Mouse (Mus musculus) forebrain, embryonic 16.5 days (tissue): ENCODE data around the gene Glra1. TPM values are rescaled to one million over a fixed set of nuclear protein-coding genes. Genes with fewer than 3 reads are reported as not detected.

Source experiments
- ATAC-seq: fragments of 200-750 bp; cut with Nextera tagmentation; 2 replicates; pipeline ENCODE4 v1.8.0; 2017; ENCODE audit warnings: mild to moderate bottlenecking, moderate library complexity
- H3K27ac ChIP-seq: fragments of 300-500 bp; sonication (generic); 2 replicates; pipeline ENCODE4 v1.5.1; 2014; ENCODE audit warnings: low read length, control low read depth
- H3K27me3 ChIP-seq: fragments of 300-500 bp; sonication (generic); replicated peaks from 2 replicates; pipeline ENCODE4 v1.6.1; 2014; ENCODE audit warnings: low read length; ENCODE audit not compliant: control insufficient read depth, insufficient read depth
- H3K36me3 ChIP-seq: fragments of 300-500 bp; sonication (generic); 2 replicates; pipeline ENCODE4 v1.6.1; 2014; ENCODE audit not compliant: control insufficient read depth, insufficient read depth
- H3K4me1 ChIP-seq: fragments of 300-500 bp; sonication (generic); replicated peaks from 2 replicates; pipeline ENCODE4 v1.6.1; 2014; ENCODE audit warnings: low read length; ENCODE audit not compliant: control insufficient read depth, insufficient read depth
- H3K4me2 ChIP-seq: fragments of 300-500 bp; sonication (generic); 2 replicates; pipeline ENCODE4 v1.6.1; 2014; ENCODE audit warnings: mild to moderate bottlenecking, low read length, control low read depth
- H3K4me3 ChIP-seq: fragments of 300-500 bp; sonication (generic); replicated peaks from 2 replicates; pipeline ENCODE4 v1.5.1; 2014; ENCODE audit warnings: mild to moderate bottlenecking, low read length, control low read depth
- H3K9ac ChIP-seq: fragments of 300-500 bp; sonication (generic); replicated peaks from 2 replicates; pipeline ENCODE4 v1.6.1; 2014; ENCODE audit warnings: low read depth, low read length, control low read depth
- H3K9me3 ChIP-seq: fragments of 300-500 bp; sonication (generic); 2 replicates; pipeline ENCODE4 v1.6.1; 2016; ENCODE audit warnings: low read length; ENCODE audit not compliant: control insufficient read depth
- WGBS: fragments of 180-500 bp; shearing (Covaris S2); extraction: QIAGEN DNeasy Blood & Tissue Kit; methylation state at CpG from one replicate; pipeline ENCODE4 v1.1.7; 2014; 5-methylcytosine and 5-hydroxymethylcytosine counted together
- microRNA-seq: library from miRNA; unstranded; fragments of <30 nt; microRNA quantifications from one replicate; pipeline ENCODE4, GENCODE M21; 2017
- polyA plus RNA-seq: library from polyadenylated mRNA; unstranded; fragments of >200 nt; fragmentation: Nextera tagmentation; extraction: Ambion mirVana; gene quantifications from 2 replicates; pipeline ENCODE4 v1.2.1, GENCODE M21; 2015

The Glra1 gene
- polyA plus RNA-seq, 1 experiment from 2014 or later = 0.15 TPM

DNA sequence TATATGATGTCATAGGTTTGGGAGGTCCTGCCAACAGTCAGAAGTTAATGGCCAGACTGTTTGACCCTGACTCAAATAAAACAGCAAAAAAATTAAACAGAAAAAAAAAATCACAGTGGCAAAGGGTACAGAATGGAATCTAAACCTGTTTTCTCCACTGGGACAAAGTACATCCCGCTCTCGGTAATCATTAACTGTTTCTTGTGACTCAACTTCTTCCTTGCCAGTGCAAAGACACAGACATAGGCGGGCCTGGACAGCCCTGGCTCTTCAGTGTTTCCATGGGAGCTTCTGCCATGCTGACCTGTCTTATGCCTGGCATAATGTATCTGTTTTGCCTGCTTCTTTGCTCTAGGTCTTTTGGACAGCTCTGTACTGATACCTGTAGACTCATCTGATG lies 142.8 kb downstream of the Glra1 start:
- Histone ChIP-seq H3K27ac (no peak overlapping the region), H3K9me3 (no peaks in the 10 kb centered on the region), H3K4me3 (no peak overlapping the region), H3K4me2 (no peak overlapping the region), H3K4me1 (peaks cover 14% of the 10 kb centered on the region), H3K27me3 (no peaks in the 10 kb centered on the region), H3K9ac (no peak overlapping the region), H3K36me3 (no peaks in the 10 kb centered on the region)
- no peak for ATAC-seq
- 93% methylated on average over 3 of the region's 3 CpGs for WGBS

DNA sequence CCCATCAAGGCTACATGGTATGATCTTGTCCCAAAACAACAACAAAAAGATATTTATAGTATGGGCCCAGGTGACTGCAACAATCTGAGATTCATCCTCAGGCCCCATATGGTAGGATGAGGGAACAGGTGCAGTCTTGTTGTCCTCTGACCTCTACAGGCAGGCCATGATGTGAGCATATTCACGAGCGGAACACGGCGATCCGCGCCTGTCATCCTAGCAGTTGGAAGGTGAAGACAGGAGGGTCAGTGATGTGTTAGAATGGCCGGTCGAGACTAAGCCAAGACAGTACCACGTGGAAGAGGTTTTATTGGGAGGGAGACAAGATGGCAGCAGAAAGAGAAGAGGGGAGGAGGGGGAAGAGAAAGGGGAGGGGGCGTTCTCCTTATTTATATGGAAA lies 143.3 kb downstream of the Glra1 start:
- Histone ChIP-seq H3K4me2 (no peak overlapping the region), H3K27ac (no peak overlapping the region), H3K4me1 (peaks cover 18% of the 10 kb centered on the region), H3K9ac (no peak overlapping the region), H3K36me3 (no peaks in the 10 kb centered on the region), H3K9me3 (no peaks in the 10 kb centered on the region), H3K4me3 (no peak overlapping the region), H3K27me3 (no peaks in the 10 kb centered on the region)
- WGBS = 86% methylated on average over 10 of the region's 10 CpGs
- no peak for ATAC-seq

Small RNAs within 50 kb of the gene (microRNA-seq; reads per million reads assigned to microRNA genes)
- not detected for gene Mir7652

Other genes starting within 250 kb of the Glra1 start
- gene Sparc, start 185.0 kb downstream of the Glra1 start, polyA plus RNA-seq = 316 and 452 TPM in 2 replicates
- gene Atox1, start 147.0 kb downstream of the Glra1 start, polyA plus RNA-seq = 218 and 221 TPM in 2 replicates
- gene G3bp1, start 138.5 kb downstream of the Glra1 start, polyA plus RNA-seq = 144 and 158 TPM in 2 replicates